Mouse (Mus musculus) Muller cell, postnatal 12 days (primary cell): Measurements from ENCODE around the gene Atl1.

Experiments used
- DNase-seq: peaks from one replicate; pipeline ENCODE4 v3.0.0-alpha.2; 2015; ENCODE audit errors: inconsistent ontology term

Gene Atl1

DNA sequence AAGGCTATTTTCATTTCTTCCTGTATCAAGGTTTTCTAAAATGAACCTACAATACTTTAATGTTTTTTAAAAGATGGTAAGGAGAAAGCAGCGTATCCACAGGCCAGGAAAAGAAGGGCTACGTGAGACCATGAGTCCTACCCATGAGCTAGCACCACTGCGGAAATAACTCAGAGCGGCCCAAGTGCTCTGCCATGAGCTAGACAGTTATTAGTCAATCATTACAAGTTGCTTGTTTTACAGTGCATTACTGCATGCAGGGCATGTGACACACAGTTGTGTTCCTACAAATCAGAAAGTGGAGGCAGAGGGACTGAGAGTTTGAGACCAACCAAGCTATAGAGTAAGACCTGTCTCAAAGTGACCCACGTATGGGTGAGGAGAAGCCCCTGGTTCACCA is 8.4 kb upstream of the Atl1 start:
- no peak for DNase-seq

DNA sequence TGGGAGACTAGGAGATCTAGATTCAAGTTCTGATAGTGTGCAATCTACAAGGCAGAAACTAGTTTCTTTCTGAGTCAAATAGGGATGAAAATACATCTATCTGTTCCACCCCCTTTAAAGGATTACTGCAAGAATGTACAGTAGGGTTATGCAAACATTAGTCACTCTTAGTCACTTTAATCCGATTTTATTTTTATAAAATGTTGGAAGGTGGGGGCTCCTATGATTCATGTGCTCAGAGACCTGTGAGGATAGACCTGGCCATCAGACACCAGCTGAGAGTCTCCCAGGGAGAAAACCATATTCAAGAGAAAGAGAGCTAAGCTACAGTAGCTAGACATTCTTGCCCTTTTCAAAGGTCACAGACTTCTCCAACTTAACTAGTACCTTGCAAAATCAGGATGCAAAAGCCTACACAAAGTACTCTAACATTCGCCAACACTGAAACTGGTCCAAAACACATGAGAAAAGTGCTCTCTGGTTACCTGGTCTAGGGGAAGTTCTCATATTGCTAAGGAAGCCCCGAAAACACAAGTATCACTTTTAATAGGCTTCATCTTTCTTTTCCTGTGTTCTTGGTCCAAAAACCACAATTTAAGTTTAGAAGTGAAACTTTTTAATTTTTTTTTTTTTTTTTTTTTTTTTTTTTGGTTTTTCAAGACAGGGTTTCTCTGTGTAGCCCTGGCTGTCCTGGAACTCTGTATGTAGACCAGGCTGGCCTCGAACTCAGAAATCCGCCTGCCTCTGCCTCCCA is 7.1 kb upstream of the Atl1 start:
- DNase-seq = peak; percentile 31

DNA sequence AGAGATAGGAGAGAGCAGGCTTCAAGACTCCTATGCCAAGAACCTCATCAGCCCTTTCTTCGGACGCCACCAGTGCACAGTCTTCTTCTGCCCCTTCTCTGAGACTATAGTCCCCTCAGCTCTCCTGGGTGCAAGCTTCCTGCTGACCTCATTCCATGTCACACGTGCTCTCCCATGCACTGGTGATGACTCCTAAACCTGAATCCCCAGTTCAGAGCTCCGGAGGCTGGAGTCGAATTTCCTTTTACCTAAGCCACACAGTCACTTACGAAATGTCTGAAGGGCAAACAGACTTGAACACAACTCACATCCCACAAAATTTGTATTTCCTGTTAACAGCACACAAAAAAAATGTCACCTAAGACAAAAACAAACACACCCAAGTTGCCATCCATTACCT is 4.6 kb upstream of the Atl1 start:
- no peak for DNase-seq

DNA sequence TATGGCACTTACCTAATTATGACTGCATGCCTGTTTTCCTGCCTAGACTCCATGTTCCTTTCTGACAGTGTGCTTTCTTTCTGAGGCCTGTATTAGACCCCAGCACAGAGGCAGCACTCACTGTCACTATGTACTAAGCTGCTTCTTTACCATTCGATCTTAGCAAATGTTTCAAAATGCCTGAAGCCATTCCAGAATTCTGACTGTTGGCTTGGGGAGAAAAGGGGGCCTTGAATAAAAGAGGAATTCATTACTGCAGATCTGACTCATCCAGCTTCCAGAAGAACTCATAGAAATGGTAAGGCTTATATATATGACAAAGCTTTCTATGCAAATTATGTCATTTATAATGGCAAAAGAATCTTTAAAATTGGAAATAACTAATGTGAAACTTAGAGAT is 4.1 kb upstream of the Atl1 start:
- DNase-seq = peak; percentile 48

DNA sequence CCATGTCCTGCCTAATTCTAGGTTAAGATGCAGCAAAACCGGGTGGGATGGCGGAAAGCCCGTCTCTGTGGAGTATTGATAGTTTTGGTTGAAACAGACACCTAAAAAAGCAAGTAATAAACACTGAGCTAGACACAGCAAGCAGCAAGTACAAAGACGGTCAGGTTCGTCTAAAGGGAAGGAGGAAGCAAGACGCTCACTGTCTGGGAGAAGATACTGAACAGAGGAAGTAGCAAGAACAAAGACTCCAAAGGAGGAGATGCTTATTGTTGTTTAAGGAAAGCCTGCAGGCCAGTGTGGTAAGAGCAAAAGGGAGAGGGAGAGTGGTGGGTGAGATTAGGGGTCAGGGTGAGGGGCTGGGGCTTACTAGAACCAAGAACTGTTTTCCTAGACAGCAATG is 2.4 kb upstream of the Atl1 start:
- no peak for DNase-seq

DNA sequence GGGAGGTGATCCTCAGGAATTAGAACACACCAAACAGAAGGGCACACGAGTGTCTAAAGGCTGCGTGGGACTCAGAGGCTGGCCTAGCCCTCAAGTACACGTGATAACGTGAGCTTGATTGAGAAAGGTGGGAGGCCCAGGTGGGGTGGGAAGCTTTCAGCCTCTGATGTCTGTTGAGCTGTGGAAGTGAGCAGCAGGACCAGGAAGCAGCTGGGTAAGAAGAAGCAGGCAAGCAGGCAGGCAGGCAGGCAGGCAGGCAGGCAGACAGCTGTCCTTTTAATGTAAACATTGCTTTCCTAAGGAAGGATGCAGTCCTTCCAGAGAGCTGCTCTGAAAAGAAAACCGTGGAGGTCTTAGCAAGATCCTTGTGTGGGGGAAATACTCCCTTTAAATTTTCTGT is 1.9 kb upstream of the Atl1 start:
- no peak for DNase-seq

DNA sequence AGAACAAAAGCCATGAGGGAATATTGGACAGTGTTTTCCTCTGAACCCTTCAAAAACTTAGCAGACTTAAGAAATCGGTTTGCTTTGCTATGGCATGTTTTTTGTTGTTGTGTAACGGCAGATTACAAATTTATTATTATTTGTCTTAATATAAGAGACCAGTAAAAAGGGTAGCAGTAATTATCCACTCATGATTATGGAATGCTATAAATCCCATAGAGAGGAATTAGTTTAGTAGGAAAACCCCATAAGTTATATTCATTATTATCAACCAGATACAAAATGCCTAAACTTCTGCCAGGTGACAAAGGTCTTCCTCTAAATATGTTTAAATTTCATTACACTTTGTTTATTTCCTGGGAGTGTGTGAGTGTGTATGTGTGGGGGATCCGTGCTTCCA is 693 bp upstream of the Atl1 start:
- DNase-seq = no peak

DNA sequence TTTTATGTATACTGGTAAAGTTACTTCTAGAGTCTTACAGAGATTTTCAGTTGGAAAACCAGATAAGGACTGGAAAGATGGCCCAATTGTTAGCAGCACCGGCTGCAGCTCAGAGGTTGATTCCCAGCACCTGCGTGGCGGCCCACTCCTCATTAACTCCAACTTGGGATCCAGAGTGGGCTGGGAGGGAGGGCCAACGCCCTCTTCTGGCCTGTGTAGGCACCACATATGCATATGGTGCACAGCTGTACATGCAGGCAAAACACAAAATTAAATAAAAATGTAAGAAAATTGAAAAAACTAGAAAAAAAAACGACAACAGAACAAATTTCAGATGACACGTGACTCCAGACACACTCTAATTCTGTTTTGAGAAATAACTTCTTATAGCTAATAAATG is 1.5 kb downstream of the Atl1 start:
- no peak for DNase-seq

DNA sequence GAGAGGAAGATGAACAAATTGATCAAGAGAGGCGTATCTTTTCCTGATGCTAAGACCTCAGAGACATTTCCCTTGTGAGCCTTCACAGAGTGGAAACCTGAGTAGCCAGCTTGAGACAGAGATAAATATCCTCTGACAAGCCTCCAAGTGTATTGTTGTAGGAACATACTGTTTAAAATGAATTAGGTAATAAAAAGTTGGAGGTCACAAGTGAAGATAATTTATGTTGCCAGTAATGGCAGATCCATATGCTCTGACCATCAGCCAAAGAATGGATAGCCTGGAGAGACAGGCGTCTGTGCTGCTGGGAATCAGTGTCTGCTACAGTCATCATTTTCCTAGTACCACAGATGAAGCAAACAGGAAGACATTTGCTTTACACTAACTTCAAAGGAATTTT is 2.6 kb downstream of the Atl1 start:
- no peak for DNase-seq

DNA sequence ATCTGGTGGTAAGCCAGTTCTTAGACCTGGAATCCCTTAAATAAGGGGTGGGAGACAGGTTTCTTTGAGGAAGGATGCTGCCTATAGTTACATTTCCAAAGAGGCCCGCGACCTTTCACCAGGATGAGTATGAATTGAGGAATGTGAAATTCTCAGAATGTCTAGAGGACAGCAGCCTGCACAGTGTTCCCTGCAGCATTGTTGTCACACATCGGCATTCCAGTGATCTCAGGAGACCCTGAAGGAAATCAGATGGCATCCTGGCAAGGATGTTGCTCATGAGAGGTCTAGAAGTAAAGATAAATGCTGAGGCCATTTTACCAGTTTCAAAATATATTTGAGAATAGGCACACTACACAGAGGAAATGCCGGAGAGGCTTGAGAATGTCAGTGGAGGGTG is 5.7 kb downstream of the Atl1 start:
- peak; percentile 75 for DNase-seq

DNA sequence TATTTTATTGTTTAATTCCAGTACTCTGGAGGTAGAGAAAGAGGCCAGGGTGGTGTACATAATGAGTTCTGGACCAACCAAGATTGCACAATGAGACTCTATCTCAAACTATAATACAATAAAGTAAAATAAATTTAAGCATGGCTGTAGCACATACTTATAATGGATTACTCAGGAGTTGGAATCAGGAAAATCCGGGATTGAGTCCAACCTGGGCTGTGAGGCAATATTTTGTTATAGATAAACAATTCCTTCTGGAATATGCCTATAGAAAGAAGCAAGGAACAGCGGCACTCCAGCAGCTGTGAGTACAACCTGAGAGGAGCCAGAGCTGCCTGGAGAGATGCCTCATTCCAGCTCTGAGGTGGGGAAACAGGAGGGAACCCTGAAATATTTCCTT is 12.6 kb downstream of the Atl1 start:
- no peak for DNase-seq

DNA sequence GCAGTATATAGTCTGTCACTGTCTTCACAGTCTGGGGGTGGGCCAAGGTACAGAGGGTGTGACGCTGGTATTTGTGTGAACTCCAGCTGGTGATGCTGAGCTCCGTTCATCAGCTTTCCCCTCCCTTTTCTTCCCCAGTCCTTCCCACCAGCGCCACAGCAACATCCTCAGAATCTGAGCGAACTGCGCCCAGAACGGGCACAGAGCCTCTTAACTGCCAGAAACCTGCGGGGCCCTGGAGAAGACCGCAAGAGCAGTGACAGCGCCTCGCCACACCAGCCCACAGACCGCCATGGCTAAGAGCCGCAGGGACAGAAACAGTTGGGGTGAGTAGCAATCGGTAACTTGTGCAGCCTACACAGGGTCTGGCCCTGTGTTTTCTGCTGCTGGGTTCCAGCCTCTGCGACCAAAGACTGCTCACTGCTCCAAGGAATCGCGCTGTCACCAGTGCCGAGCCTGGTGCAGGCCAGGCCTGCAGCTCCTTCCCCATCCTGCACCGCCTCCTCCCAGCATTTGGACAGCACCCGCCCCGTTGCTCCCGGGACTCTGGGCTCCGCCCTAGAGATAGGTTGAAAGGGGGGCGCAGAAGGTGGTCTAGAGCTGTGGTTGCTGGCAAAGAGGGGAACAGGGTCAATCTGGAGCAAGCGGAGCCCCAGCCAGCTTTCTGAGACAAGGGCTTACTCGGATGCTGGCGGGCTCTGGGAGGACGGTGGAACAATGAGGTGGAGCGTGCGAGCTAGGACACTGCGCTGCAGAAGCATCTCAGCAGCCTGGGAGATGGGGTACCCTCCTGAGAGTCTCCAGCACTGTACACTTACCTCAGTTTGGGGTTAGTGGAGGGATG is 15.5 kb downstream of the Atl1 start:
- DNase-seq = peak; percentile 76

DNA sequence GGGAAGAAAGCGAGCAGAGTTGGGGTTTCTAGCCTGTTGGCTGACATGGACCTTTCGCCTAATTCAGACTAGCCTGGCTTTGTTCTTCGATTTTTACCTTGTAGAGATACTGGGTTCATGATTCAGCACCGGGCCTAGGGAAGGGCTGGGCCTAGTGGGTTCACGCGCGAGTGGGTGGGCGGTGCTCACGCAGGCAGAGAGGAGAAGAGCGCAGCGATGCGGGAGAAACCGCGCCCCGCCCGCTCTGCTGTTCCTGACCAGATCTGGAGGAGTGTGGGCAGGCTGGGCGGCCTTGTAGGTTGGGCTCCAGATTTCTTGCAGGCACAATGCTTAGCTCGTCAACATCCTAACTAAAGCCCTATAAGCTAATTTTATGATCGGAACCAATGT is 16.1 kb downstream of the Atl1 start:
- DNase-seq = no peak

DNA sequence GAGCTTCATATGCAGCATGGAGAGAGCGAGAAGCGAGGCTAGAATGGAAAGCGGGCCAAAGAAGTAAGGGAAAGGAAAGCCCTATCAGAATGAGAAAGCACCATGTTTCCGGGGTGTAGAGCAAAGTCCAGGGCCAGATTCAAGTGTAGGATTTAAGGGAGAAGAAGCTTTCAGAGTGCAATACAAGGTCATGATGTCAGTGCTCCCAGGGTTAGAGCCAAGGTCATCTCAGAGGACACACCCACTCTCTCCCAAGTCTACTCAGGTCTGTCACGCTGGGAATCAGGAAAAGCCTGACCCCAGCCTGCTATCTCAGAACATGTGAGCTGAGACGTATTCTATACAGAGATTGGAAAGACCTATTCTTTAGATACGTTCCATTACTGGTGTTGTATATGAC is 19.5 kb downstream of the Atl1 start:
- DNase-seq = no peak

DNA sequence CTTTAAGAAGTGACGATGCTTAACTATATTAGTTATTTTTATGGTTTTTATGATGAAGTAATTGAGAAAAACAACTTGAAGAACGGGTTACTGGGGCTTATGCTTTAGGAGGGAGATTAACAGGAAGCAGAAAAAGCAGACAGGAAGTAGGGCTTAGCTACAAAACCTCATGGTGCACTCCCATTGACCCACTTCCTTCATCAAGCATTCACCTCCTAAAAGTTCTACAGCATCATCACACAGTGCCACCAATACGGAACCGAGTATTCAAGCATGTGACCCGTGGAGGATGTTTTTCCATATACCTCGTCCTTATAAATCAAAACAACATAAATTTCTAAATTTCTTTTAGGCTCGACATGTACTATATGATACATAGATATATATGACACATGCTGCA is 20.3 kb downstream of the Atl1 start:
- DNase-seq = no peak

DNA sequence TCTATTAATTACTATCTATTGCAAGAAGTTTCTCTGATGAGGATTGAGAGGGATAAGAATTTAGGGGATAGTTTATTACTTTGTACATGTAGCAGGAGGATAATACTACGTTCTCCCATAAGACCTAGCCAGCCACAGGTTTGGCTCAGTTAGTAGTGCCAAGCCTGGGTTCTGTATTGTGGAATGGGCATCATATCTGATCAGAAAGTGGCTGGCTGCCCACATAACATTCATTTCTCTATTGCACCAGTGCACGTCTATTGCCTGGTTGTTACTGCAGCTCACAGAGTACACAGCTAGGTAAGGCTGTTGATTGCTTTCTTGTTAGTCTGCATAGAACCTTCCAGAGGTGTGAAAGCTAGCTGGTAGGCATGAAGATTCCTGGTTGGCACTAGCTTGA is 25.5 kb downstream of the Atl1 start:
- no peak for DNase-seq

DNA sequence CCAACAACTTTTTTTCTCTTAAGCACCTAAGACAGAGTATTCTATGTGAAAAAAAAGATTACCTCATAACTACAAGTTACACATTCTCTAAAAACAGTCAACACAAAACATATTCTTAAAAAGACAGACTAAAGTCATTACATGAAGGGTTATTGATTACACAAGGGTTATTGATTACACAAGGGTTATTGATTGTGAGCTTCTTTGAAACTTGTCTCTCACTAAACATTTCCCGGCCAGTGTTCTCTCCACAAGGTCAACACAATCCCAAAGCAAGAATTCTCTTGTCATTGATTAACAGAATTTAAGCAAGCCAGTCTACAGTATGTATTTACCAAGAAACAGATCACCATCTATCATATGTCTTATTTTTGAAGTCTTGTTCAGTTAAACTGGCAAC is 29.7 kb downstream of the Atl1 start:
- DNase-seq = no peak

DNA sequence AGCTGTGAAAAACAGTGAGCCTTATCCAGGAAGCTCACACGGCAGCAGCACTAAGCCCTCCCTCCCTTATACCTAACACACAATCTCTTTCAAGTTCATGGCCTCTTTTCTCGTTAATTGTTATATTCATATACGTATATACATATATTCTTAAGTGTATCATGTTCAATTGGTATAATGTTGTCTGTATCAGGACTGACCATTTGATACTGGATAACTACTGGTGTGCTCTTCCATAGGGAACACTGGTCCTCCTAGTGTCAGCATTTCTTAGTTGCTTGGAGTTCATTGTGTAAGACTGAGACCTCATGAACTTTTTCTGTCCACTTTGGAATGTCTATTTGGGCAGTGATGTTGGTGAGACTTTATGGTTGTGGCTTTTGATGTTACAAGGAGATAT is 30.7 kb downstream of the Atl1 start:
- DNase-seq = no peak

DNA sequence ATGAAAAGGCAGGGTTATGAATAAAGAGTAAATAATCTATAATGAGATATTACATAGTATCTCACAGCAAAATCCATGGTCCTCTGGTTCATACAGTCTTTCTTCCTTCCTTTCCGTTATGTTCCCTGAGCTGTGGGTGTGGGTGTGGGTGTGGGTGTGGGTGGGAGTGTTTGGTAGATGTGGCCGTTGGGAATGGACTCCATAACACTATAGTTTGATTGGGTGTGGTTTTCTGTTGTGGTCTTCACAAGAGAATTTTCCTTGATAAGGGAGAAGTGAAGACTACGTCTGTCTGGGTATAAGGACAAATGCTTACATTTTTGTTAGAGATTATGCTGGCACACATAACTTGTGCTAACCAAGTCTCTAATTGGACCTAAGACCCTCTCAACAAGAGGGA is 31.2 kb downstream of the Atl1 start:
- DNase-seq = no peak

DNA sequence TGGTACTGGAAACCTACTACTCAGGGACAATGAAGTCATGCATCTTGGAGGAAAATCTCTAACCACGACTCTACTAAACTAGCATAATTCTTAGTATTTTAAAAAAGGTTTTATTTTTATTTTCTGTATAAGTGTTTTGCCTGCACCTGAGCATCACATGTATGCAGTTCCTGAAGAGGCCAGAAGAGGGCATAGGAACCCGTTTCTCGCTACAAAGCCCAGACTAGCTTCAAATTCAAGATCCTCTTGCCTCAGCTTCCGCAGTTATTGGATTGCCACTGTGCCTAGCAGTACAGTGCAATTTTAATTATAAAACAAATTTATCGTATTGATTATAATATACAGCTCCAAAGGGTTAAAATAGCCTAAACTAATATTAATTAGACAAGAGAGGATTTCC is 31.6 kb downstream of the Atl1 start:
- DNase-seq = peak; percentile 9

DNA sequence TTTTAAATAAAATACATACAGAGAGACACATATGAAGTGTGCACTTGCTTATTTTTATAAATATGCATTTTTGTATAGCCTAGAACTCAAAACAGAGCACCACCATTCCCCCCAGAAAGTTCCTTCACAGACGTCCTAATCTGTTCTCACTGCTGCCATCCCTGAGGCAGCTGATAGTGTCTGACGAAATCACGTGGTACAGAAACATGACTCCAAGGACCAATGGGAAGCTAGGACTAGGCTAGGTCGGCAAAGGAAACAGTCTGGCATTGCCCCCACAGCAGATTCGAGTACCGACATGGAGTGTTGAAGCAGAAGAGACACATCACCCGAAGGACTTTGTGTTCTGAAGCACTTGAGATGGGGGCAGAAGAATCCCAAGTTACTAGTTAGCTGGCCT is 34.3 kb downstream of the Atl1 start:
- DNase-seq = no peak

DNA sequence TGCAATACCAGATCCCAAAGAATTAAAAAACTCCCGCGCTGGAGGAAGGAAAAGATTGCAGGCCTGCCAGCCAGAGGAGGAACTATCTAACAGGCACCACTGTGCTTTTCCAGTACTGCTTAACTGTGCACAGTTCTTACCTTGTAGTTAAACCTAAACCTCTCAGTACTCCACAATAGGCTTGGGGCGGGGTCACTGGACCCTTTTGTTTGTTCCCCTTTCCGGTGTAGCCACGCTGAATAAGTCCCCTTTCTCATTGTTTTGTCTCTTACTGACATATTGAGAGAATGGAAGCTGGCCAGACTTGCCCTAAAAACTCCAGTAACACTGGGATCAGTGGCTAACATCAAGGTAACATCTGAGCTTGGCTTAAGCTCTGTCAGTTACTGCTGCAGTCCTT is 45.3 kb downstream of the Atl1 start:
- DNase-seq = no peak

DNA sequence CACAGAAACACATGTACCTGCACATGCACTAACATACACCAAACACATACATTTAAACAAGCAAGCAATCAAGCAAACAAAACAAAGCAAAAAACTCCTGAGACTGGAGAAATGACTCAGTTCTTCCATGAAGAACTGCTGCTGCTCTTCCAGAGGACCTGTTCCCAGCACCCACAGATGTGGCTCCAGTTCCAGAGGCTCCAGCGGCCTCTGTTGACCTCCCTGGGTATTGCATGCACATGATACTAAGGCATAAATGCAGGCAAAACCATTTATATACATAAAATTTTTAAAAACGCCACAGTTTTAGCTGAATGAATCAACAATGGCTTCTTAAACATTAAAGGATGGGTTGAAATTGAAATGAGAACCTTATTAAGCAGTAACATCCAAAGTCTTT is 46.9 kb downstream of the Atl1 start:
- no peak for DNase-seq
